Mouse (Mus musculus) CD8-positive naive resting alpha-beta T cell, adult 2 months (primary cell): ENCODE results near the gene Cd200r1.
A peak's percentile ranks its signal among the peaks of the same experiment; 100 is the strongest.

Experiments
- DNase-seq, 2 experiments: peaks; one replicate each; pipeline ENCODE4 v3.0.0; 2022; ENCODE audit warnings: low read depth in 2 of 2, low spot score in 2 of 2

Gene Cd200r1

GRCm38 (mm10) chr16:44765555-44766319, at the start of gene Cd200r1:
Gene Cd200r1, plus strand, starts transcription at chr16:44765736.
- DNase-seq = peak; percentile 18 to 29

GRCm38 (mm10) chr16:44716305-44717140, 49.0 kb upstream of the Cd200r1 start:
- DNase-seq = no peak

GRCm38 (mm10) chr16:44717141-44717634, 48.3 kb upstream of the Cd200r1 start:
- no peak for DNase-seq

- no peak for DNase-seq
Observed at GRCm38 (mm10) chr16:44717838-44718237, 47.7 kb upstream of the Cd200r1 start.

- DNase-seq = no peak
Observed at GRCm38 (mm10) chr16:44719349-44719748, 46.2 kb upstream of the Cd200r1 start.

- no peak for DNase-seq
Observed at GRCm38 (mm10) chr16:44720518-44720917, 45.0 kb upstream of the Cd200r1 start.

- DNase-seq = no peak
Observed at GRCm38 (mm10) chr16:44722666-44723065, 42.9 kb upstream of the Cd200r1 start.

GRCm38 (mm10) chr16:44724083-44724787, 41.3 kb upstream of the Cd200r1 start, which contains the start of gene Nepro:
Gene Nepro, plus strand, starts transcription at chr16:44724301.
- peak; percentile 71 to 83 for DNase-seq

- DNase-seq = no peak
Observed at GRCm38 (mm10) chr16:44724847-44725246, 40.7 kb upstream of the Cd200r1 start.

- DNase-seq = peak; percentile 60 to 73
Observed at GRCm38 (mm10) chr16:44725286-44726223, 40.0 kb upstream of the Cd200r1 start.

GRCm38 (mm10) chr16:44727525-44727924, 38.0 kb upstream of the Cd200r1 start:
- DNase-seq = no peak

- no peak for DNase-seq
Observed at GRCm38 (mm10) chr16:44734059-44734458, 31.5 kb upstream of the Cd200r1 start.

GRCm38 (mm10) chr16:44735676-44736075, 29.9 kb upstream of the Cd200r1 start:
- DNase-seq = peak in 1 of 2 experiments; percentile 30

- DNase-seq = no peak
Observed at GRCm38 (mm10) chr16:44736118-44736517, 29.4 kb upstream of the Cd200r1 start.

GRCm38 (mm10) chr16:44742753-44743152, 22.8 kb upstream of the Cd200r1 start:
- no peak for DNase-seq

- DNase-seq = no peak
Observed at GRCm38 (mm10) chr16:44745471-44745865, 20.1 kb upstream of the Cd200r1 start.

GRCm38 (mm10) chr16:44745866-44746562, 19.5 kb upstream of the Cd200r1 start, which contains the start of gene Gtpbp8:
Gene Gtpbp8, minus strand, starts transcription at chr16:44746363.
- peak; percentile 63 to 74 for DNase-seq

- DNase-seq = no peak
Observed at GRCm38 (mm10) chr16:44748007-44748406, 17.5 kb upstream of the Cd200r1 start.

GRCm38 (mm10) chr16:44757700-44758099, 7.8 kb upstream of the Cd200r1 start:
- no peak for DNase-seq
